Mouse (Mus musculus) ES-Bruce4 (cell line): ENCODE measurements around the gene Gripap1.

Experiments used
- CTCF ChIP-seq: IDR thresholded peaks from one replicate; pipeline ENCODE4 v1.8.1; 2011; ENCODE audit warnings: low read depth, low read length
- EP300 ChIP-seq: IDR thresholded peaks from 2 replicates; pipeline ENCODE4 v1.6.1; 2011; ENCODE audit warnings: low read depth, low read length; ENCODE audit not compliant: insufficient read depth
- POLR2A ChIP-seq: IDR thresholded peaks from one replicate; pipeline ENCODE4 v1.8.1; 2011; ENCODE audit warnings: low read length; ENCODE audit not compliant: insufficient read depth

DNA sequence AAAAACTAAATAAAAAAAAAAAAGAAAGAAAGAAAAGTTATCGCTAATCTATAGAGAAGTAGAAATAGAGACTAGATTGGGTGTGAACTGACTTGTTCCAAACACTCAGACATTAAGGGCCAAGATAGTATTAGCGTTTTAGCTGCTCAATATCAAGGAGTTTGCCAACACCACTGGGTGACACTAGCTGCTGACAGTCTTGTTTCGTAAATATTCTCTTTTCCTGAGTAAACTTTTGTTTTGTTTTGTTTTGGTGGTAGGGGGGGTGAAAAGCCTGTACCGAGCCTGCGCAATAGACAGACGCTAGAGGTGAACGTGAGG, 51.2 kb downstream of the Gripap1 start:
- TF ChIP-seq POLR2A: no peak
- TF ChIP-seq CTCF: no peak
- no peak for TF ChIP-seq EP300
